Mouse (Mus musculus) heart, embryonic 16.5 days (tissue): Measurements from ENCODE around the gene Kcnh5. TPM values are rescaled to one million over a fixed set of nuclear protein-coding genes. Genes with fewer than 3 reads are reported as not detected.

Source experiments
- ATAC-seq: fragments of 200-750 bp; cut with Nextera tagmentation; replicated peaks from 2 replicates; pipeline ENCODE4 v1.8.0; 2017; ENCODE audit warnings: moderate number of reproducible peaks; ENCODE audit not compliant: insufficient read depth, low FRiP score; ENCODE audit errors: extremely low read depth
- H3K27ac ChIP-seq: fragments of 300-500 bp; sonication (generic); 2 replicates; pipeline ENCODE4 v1.5.1; 2014; ENCODE audit warnings: mild to moderate bottlenecking, low read length, control low read depth, moderate library complexity
- H3K27me3 ChIP-seq: fragments of 300-500 bp; sonication (generic); 2 replicates; pipeline ENCODE4 v1.6.1; 2014; ENCODE audit warnings: low read length, mixed read lengths; ENCODE audit not compliant: control insufficient read depth, insufficient read depth
- H3K36me3 ChIP-seq: fragments of 300-500 bp; sonication (generic); 2 replicates; pipeline ENCODE4 v1.6.1; 2014; ENCODE audit not compliant: control insufficient read depth, insufficient read depth
- H3K4me1 ChIP-seq: fragments of 300-500 bp; sonication (generic); 2 replicates; pipeline ENCODE4 v1.6.1; 2014; ENCODE audit warnings: low read length, mixed read lengths; ENCODE audit not compliant: control insufficient read depth, insufficient read depth
- H3K4me2 ChIP-seq: fragments of 300-500 bp; sonication (generic); 2 replicates; pipeline ENCODE4 v1.6.1; 2014; ENCODE audit warnings: low read depth, mild to moderate bottlenecking, control low read depth, low read length
- H3K4me3 ChIP-seq: fragments of 300-500 bp; sonication (generic); 2 replicates; pipeline ENCODE4 v1.5.1; 2014; ENCODE audit warnings: mild to moderate bottlenecking, control low read depth, low read length
- H3K9ac ChIP-seq: fragments of 300-500 bp; sonication (generic); 2 replicates; pipeline ENCODE4 v1.6.1; 2014; ENCODE audit warnings: low read length, control low read depth
- H3K9me3 ChIP-seq: fragments of 300-500 bp; sonication (generic); replicated peaks from 2 replicates; pipeline ENCODE4 v1.6.1; 2016; ENCODE audit warnings: low read length; ENCODE audit not compliant: control insufficient read depth
- WGBS: fragments of 180-500 bp; shearing (Covaris S2); extraction: QIAGEN DNeasy Blood & Tissue Kit; methylation state at CpG from one replicate; pipeline ENCODE4 v1.1.7; 2014; 5-methylcytosine and 5-hydroxymethylcytosine counted together
- polyA plus RNA-seq: library from polyadenylated mRNA; unstranded; fragments of >200 nt; fragmentation: Nextera tagmentation; extraction: Ambion mirVana; gene quantifications from 2 replicates; pipeline ENCODE4 v1.2.1, GENCODE M21; 2015

The Kcnh5 gene
- polyA plus RNA-seq, 1 experiment from 2014 or later, result not detected

DNA sequence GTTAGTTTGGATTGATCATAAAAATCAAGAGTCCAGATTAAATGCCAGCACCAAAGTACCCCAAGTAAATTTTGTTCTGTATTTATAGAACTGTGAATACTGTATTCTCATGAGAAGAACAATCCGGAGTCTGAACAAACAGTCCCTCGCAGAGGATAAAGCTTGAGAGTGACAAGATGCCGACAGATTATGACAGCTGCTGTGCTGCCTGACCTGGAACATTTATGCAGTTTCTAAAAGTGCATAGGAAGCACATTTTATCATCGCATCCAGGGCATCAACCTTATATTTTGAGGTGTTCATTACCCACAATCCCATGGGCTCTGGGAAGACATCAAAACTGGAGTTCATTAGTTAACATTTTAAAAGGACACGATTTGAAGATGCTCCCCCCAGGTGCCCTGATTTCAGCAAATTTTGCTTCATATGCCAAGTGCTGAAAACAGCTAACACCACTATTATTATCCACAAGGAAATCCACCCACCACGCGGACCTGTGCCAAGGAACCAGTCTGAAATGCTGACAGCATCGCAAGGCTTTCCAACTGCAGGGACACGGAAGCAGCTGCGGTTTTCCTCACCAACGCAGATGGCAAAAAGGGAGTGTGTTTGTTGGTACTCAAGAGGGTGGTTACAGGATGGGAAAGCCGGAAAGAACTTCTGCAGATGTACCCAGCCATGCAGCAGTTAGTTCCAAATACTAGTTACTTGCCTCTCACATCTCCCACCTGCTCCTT lies 328.4 kb downstream of the Kcnh5 start:
- H3K9ac ChIP-seq, result no peak overlapping the region
- H3K4me1 ChIP-seq, result no peaks in the 10 kb centered on the region
- H3K27ac ChIP-seq, result no peak overlapping the region
- no peak overlapping the region for H3K4me3 ChIP-seq
- H3K27me3 ChIP-seq, result no peaks in the 10 kb centered on the region
- H3K36me3 ChIP-seq, result no peaks in the 10 kb centered on the region
- ATAC-seq, result no peak
- H3K4me2 ChIP-seq, result no peak overlapping the region
- 66% methylated on average over 12 of the region's 12 CpGs for WGBS
- H3K9me3 ChIP-seq, result no peaks in the 10 kb centered on the region

Other genes starting within 250 kb of the Kcnh5 start
- gene Rhoj, start 131.0 kb upstream of the Kcnh5 start, polyA plus RNA-seq, result 42.7 and 47.2 TPM in 2 replicates
- gene Gphb5, start 239.4 kb upstream of the Kcnh5 start, polyA plus RNA-seq, result 0.08 TPM in 1 of 2 replicates, not detected in the other